Mouse (Mus musculus): ENCODE data around the gene Ankra2. TPM values are rescaled to one million over a fixed set of nuclear protein-coding genes. Genes with fewer than 3 reads are reported as not detected.

The Ankra2 gene
- polyA plus RNA-seq, 1 experiment from 2014 or later, result 97.6 TPM

DNA sequence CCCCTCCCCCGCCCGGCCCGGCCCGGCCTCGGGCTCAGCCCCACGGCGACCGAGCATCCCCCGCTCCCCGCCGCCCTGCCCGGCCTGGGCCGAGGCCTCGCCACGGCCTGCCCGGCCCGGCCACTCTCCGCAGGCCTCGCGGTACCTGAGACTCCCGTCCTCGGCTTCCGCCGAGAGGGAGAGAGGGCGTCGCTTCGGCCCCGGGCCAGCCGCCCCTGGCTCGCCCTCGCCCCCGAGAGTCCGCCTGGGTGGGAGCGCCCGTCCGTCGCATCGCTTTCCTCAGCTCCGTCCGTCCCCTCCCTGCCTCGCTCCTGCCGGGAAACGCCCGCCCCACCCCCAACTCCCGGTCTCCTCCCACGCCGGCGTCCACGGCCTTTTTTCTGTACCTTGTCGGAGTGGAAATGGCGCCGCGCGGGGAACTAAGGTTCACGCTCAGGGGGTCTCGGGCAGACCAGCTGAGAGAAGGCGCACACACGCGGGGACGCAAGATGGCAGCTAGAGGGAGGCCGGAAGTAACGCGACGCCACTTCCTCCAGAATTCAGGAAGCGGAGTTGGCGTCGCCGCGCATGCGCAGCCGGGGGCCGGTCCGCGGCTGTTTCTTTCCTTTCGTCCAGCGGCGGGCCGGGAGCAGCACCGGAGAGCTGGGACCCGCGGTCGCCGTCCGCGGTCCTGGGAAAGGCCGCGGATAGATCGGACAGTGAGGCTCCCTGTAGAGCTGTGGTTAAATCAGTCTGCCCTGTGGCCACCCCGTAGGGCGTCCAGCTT is 53.8 kb downstream of the Ankra2 start, which contains the start of gene Btf3:
Btf3 (minus strand) TSS at position 527 of the 766 bp plus-strand sequence.
- peak within 1 kb of the TSS; percentile 94 for H3K9ac ChIP-seq (replicated peaks; ENCODE audit: low read length)
- under 1% methylated on average over 85 of the region's 90 CpGs for WGBS
- peaks cover 13% of the 10 kb centered on the region for H3K4me1 ChIP-seq (ENCODE audit: control insufficient read depth, insufficient read depth, low read length)
- DNase-seq (peak; percentile 97), ATAC-seq (ENCODE audit: low FRiP score, low TSS enrichment) (peak; percentile 93)
- peaks cover 25% of the 10 kb centered on the region for H3K36me3 ChIP-seq (ENCODE audit: control insufficient read depth, insufficient read depth, low read length)
- peak within 1 kb of the TSS; percentile 90 for H3K27ac ChIP-seq (replicated peaks; ENCODE audit: low read depth, low read length)
- H3K9me3 ChIP-seq (ENCODE audit: control insufficient read depth, low read length), result no peaks in the 10 kb centered on the region
- peak within 1 kb of the TSS; percentile 77 for H3K4me2 ChIP-seq (ENCODE audit: low read length)
- peak within 1 kb of the TSS; percentile 100 for H3K4me3 ChIP-seq (replicated peaks; ENCODE audit: low read depth, low read length)
- H3K27me3 ChIP-seq (ENCODE audit: control insufficient read depth, insufficient read depth, low read length), result no peaks in the 10 kb centered on the region

DNA sequence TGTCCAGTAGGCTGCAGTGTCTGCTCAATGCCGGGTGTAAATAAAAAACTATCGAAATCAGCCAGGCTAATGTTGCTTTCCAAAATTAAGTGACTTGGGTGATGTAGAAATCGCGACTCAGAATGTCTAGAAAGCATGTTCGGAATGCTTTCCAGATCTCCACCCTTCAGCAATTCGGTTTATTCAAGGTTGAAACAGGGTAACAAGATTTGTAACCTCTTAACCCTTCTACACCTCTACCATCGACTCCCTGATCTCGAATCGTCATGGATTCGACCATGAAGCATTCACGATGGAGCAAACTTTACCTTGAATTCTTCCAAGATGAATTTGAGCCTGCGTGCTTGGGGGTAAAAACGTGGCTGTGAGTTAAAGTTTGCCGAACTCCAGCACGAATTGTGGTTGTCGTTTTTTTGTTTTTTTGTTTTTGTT is 54.4 kb downstream of the Ankra2 start:
- Histone ChIP-seq H3K27ac (replicated peaks; ENCODE audit: low read depth, low read length) (peak overlapping the region; percentile 90), H3K9me3 (ENCODE audit: control insufficient read depth, low read length) (no peaks in the 10 kb centered on the region), H3K27me3 (ENCODE audit: control insufficient read depth, insufficient read depth, low read length) (no peaks in the 10 kb centered on the region), H3K4me3 (replicated peaks; ENCODE audit: low read depth, low read length) (peak overlapping the region; percentile 100), H3K9ac (replicated peaks; ENCODE audit: low read length) (peak overlapping the region; percentile 94), H3K36me3 (ENCODE audit: control insufficient read depth, insufficient read depth, low read length) (peaks cover 19% of the 10 kb centered on the region), H3K4me2 (ENCODE audit: low read length) (peak overlapping the region; percentile 77), H3K4me1 (ENCODE audit: control insufficient read depth, insufficient read depth, low read length) (peaks cover 13% of the 10 kb centered on the region)
- WGBS, result 3% methylated on average over 16 of the region's 16 CpGs
- ATAC-seq (ENCODE audit: low FRiP score, low TSS enrichment) (peak; percentile 32; the same call in 1 of the 2 replicates), DNase-seq (no peak)

DNA sequence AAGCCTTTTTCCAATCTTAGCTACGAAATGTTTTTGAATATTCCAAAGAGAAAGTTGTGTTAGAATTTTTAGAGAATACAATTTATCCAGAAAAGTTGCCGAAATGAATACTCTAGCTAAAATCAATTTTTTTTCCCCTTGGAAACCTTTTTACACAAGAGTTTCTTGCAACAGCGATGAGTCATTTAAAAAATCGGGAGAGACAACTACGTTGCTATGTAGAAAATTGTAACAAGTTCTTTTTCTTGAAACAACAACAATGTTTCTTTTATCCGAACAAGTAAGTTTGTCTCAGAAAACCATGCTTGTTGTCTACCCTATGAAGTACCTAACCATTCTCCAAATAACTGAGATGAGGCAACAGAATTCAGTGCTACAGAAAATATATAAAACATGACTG is 55.0 kb downstream of the Ankra2 start:
- peak overlapping the region; percentile 77 for H3K4me2 ChIP-seq (ENCODE audit: low read length)
- H3K9me3 ChIP-seq (ENCODE audit: control insufficient read depth, low read length), result no peaks in the 10 kb centered on the region
- peaks cover 12% of the 10 kb centered on the region for H3K36me3 ChIP-seq (ENCODE audit: control insufficient read depth, insufficient read depth, low read length)
- H3K9ac ChIP-seq (replicated peaks; ENCODE audit: low read length), result no peak overlapping the region; the same call in 1 of the 2 replicates
- no peaks in the 10 kb centered on the region for H3K27me3 ChIP-seq (ENCODE audit: control insufficient read depth, insufficient read depth, low read length)
- 91% methylated on average over 6 of the region's 6 CpGs for WGBS
- H3K27ac ChIP-seq (replicated peaks; ENCODE audit: low read depth, low read length), result no peak overlapping the region
- peak overlapping the region; percentile 100; the same call in 1 of the 2 replicates for H3K4me3 ChIP-seq (replicated peaks; ENCODE audit: low read depth, low read length)
- ATAC-seq (ENCODE audit: low FRiP score, low TSS enrichment) (no peak), DNase-seq (no peak)
- H3K4me1 ChIP-seq (ENCODE audit: control insufficient read depth, insufficient read depth, low read length), result peaks cover 13% of the 10 kb centered on the region

Other genes starting within 250 kb of the Ankra2 start
- 21.1 and 22.0 TPM in 2 replicates for gene Arhgef28, start 56.6 kb upstream of the Ankra2 start, polyA plus RNA-seq (2014; fragmentation: Nextera tagmentation; extraction: Ambion mirVana)
- gene Utp15, start within 50 bp of the Ankra2 start, polyA plus RNA-seq (2014; fragmentation: Nextera tagmentation; extraction: Ambion mirVana), result 27.5 and 35.1 TPM in 2 replicates
- gene Gm21976, start 16.8 kb downstream of the Ankra2 start, polyA plus RNA-seq (2014; fragmentation: Nextera tagmentation; extraction: Ambion mirVana), result not detected in 2 replicates
- gene Btf3, start 53.9 kb downstream of the Ankra2 start, polyA plus RNA-seq (2014; fragmentation: Nextera tagmentation; extraction: Ambion mirVana), result 568 and 574 TPM in 2 replicates
- gene Foxd1, start 91.2 kb downstream of the Ankra2 start, polyA plus RNA-seq (2014; fragmentation: Nextera tagmentation; extraction: Ambion mirVana), result 0.12 and 0.54 TPM in 2 replicates
- 0.67 and 0.70 TPM in 2 replicates for gene Gm10320, start 228.9 kb downstream of the Ankra2 start, polyA plus RNA-seq (2014; fragmentation: Nextera tagmentation; extraction: Ambion mirVana)